Mouse (Mus musculus) frontal cortex, postnatal 10 days (tissue): Measurements from ENCODE around the gene Polr2h.

ENCODE experiments used
- DNase-seq, 2 experiments: peaks; one replicate each; pipeline ENCODE4 v3.0.0; 2022; ENCODE audit warnings: low spot score in 2 of 2, mixed read lengths in 1 of 2

The Polr2h gene

GRCm38 (mm10) chr16:20722736-20723135, 5.3 kb downstream of the Polr2h start:
- DNase-seq: no peak

GRCm38 (mm10) chr16:20723247-20723646, 5.8 kb downstream of the Polr2h start:
- DNase-seq: no peak

- DNase-seq: peak in 1 of 2 experiments; percentile 53
These were observed 6.9 kb downstream of the Polr2h start for GRCm38 (mm10) chr16:20724338-20724748.

- DNase-seq: no peak
These were observed 7.9 kb downstream of the Polr2h start for GRCm38 (mm10) chr16:20725321-20725720.

GRCm38 (mm10) chr16:20725750-20726149, 8.3 kb downstream of the Polr2h start:
- DNase-seq: no peak

GRCm38 (mm10) chr16:20726384-20726783, 8.9 kb downstream of the Polr2h start:
- no peak for DNase-seq

- DNase-seq: no peak
These were observed 12.8 kb downstream of the Polr2h start for GRCm38 (mm10) chr16:20730293-20730711.

- no peak for DNase-seq
These were observed 14.2 kb downstream of the Polr2h start for GRCm38 (mm10) chr16:20731688-20732087.

GRCm38 (mm10) chr16:20732251-20732924, 14.9 kb downstream of the Polr2h start:
- peak in 1 of 2 experiments; percentile 43 for DNase-seq

- DNase-seq: peak in 1 of 2 experiments; percentile 62
These were observed 15.7 kb downstream of the Polr2h start, which contains the start of gene Chrd for GRCm38 (mm10) chr16:20732925-20733730. TSS of gene Chrd (plus strand) at chr16:20733127.

- DNase-seq: no peak
These were observed 16.6 kb downstream of the Polr2h start, which contains the start of gene Thpo for GRCm38 (mm10) chr16:20733731-20734730. TSS of gene Thpo (minus strand) at chr16:20734511.

GRCm38 (mm10) chr16:20735651-20736050, 18.2 kb downstream of the Polr2h start:
- no peak for DNase-seq

GRCm38 (mm10) chr16:20736168-20736567, 18.7 kb downstream of the Polr2h start:
- no peak for DNase-seq

- DNase-seq: no peak
These were observed 19.4 kb downstream of the Polr2h start for GRCm38 (mm10) chr16:20736823-20737222.

GRCm38 (mm10) chr16:20739845-20740244, 22.4 kb downstream of the Polr2h start:
- no peak for DNase-seq

GRCm38 (mm10) chr16:20746641-20747040, 29.2 kb downstream of the Polr2h start:
- peak in 1 of 2 experiments; percentile 65 for DNase-seq

GRCm38 (mm10) chr16:20750518-20750917, 33.1 kb downstream of the Polr2h start:
- no peak for DNase-seq

GRCm38 (mm10) chr16:20756052-20756451, 38.6 kb downstream of the Polr2h start:
- no peak for DNase-seq

GRCm38 (mm10) chr16:20757385-20757784, 39.9 kb downstream of the Polr2h start:
- DNase-seq: no peak

GRCm38 (mm10) chr16:20761681-20762080, 44.2 kb downstream of the Polr2h start:
- no peak for DNase-seq

- no peak for DNase-seq
These were observed 47.8 kb downstream of the Polr2h start for GRCm38 (mm10) chr16:20765244-20765643.
